Mouse (Mus musculus) liver, postnatal 0 days (tissue): ENCODE measurements at regions not wholly inside any gene's neighbourhood (a gene's known extent, or its start where the extent isn't known, plus 50 kb on each side); places are given as distances from the start of the nearest gene placed in this dataset.

Experiments
- ATAC-seq: fragments of 200-750 bp; cut with Nextera tagmentation; 2 replicates; pipeline ENCODE4 v1.8.0; 2017; ENCODE audit warnings: mild to moderate bottlenecking, moderate library complexity
- DNase-seq: peaks from one replicate; pipeline ENCODE4 v3.0.0-alpha.2; 2016
- H3K27ac ChIP-seq: fragments of 300-500 bp; sonication (generic); 2 replicates; pipeline ENCODE4 v1.5.1; 2014; ENCODE audit warnings: antibody characterized with exemption, moderate library complexity, mild to moderate bottlenecking, low read depth
- H3K27me3 ChIP-seq: fragments of 300-500 bp; sonication (generic); 2 replicates; pipeline ENCODE4 v1.6.1; 2014; ENCODE audit warnings: low read length, control low read depth, mixed read lengths; ENCODE audit not compliant: insufficient read depth
- H3K36me3 ChIP-seq: fragments of 300-500 bp; sonication (generic); replicated peaks from 2 replicates; pipeline ENCODE4 v1.6.1; 2014; ENCODE audit warnings: mild to moderate bottlenecking, control low read depth, low read length, moderate library complexity, mixed read lengths; ENCODE audit not compliant: insufficient read depth
- H3K4me1 ChIP-seq: fragments of 300-500 bp; sonication (generic); 2 replicates; pipeline ENCODE4 v1.6.1; 2014; ENCODE audit warnings: antibody characterized with exemption, mild to moderate bottlenecking, control low read depth; ENCODE audit not compliant: insufficient read depth
- H3K4me2 ChIP-seq: fragments of 300-500 bp; sonication (generic); 2 replicates; pipeline ENCODE4 v1.6.1; 2014; ENCODE audit warnings: low read depth, mild to moderate bottlenecking, low read length, moderate library complexity, mixed read lengths
- H3K4me3 ChIP-seq: fragments of 300-500 bp; sonication (generic); 2 replicates; pipeline ENCODE4 v1.5.1; 2014; ENCODE audit warnings: low read depth, low read length
- H3K9ac ChIP-seq: fragments of 300-500 bp; sonication (generic); replicated peaks from 2 replicates; pipeline ENCODE4 v1.6.1; 2014; ENCODE audit warnings: mild to moderate bottlenecking, moderate library complexity
- H3K9me3 ChIP-seq: fragments of 300-500 bp; sonication (generic); 2 replicates; pipeline ENCODE4 v1.6.1; 2016; ENCODE audit warnings: mild to moderate bottlenecking, control low read depth, low read length, mixed read lengths
- CTCF ChIP-seq: sonication (generic); IDR thresholded peaks from 2 replicates; pipeline ENCODE4 v1.5.1; 2016; ENCODE audit warnings: antibody characterized with exemption, low read depth
- EP300 ChIP-seq: IDR thresholded peaks from 2 replicates; pipeline ENCODE4 v1.6.1; 2016; ENCODE audit warnings: antibody characterized with exemption, low read depth, mild to moderate bottlenecking
- WGBS: fragments of 180-500 bp; shearing (Covaris S2); extraction: QIAGEN DNeasy Blood & Tissue Kit; methylation state at CpG from one replicate; pipeline ENCODE4 v1.1.7; 2014; ENCODE audit not compliant: insufficient replicate concordance; 5-methylcytosine and 5-hydroxymethylcytosine counted together

DNA sequence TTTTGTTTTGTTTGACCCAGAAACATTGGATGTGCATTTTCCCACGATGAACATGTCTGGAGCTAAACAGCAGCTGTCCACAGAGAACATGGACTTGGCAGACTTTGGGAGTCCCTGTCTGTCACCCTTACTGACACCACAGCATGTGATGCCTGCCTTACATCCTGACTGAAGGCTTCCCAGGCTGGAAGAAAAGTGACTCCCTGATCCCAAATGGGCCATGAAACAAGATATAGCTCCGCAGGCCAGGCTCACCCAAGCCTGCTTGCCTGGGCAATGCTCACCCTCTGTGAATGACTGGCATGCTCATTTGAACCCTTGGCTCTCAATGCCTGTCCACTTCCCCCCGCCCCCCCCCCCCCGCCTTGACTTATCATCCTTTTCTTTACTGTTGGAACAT lies 57.1 kb upstream of the Sfrp2 start:
- WGBS = 56% methylated on average over 4 of the region's 4 CpGs
- DNase-seq (no peak), ATAC-seq (no peak)
- no peak overlapping the region for H3K4me3 ChIP-seq
- no peaks in the 10 kb centered on the region for H3K4me1 ChIP-seq
- no peaks in the 10 kb centered on the region for H3K9me3 ChIP-seq
- H3K9ac ChIP-seq = no peak overlapping the region
- TF ChIP-seq EP300 (no peak), CTCF (no peak)
- H3K27me3 ChIP-seq = no peaks in the 10 kb centered on the region
- H3K27ac ChIP-seq = no peak overlapping the region
- H3K4me2 ChIP-seq = no peak overlapping the region
- H3K36me3 ChIP-seq = no peaks in the 10 kb centered on the region

GRCm38 (mm10) chr3:83709531-83709930 lies 56.6 kb upstream of the Sfrp2 start:
- no peak for DNase-seq
- WGBS = 21% methylated on average over 1 of the region's 1 CpGs
- H3K4me1 ChIP-seq = no peaks in the 10 kb centered on the region
- H3K36me3 ChIP-seq = no peaks in the 10 kb centered on the region
- H3K27ac ChIP-seq = no peak overlapping the region
- TF ChIP-seq CTCF (no peak), EP300 (no peak)
- H3K27me3 ChIP-seq = no peaks in the 10 kb centered on the region
- no peak for ATAC-seq
- no peak overlapping the region for H3K4me2 ChIP-seq
- H3K4me3 ChIP-seq = no peak overlapping the region
- no peaks in the 10 kb centered on the region for H3K9me3 ChIP-seq
- no peak overlapping the region for H3K9ac ChIP-seq

DNA sequence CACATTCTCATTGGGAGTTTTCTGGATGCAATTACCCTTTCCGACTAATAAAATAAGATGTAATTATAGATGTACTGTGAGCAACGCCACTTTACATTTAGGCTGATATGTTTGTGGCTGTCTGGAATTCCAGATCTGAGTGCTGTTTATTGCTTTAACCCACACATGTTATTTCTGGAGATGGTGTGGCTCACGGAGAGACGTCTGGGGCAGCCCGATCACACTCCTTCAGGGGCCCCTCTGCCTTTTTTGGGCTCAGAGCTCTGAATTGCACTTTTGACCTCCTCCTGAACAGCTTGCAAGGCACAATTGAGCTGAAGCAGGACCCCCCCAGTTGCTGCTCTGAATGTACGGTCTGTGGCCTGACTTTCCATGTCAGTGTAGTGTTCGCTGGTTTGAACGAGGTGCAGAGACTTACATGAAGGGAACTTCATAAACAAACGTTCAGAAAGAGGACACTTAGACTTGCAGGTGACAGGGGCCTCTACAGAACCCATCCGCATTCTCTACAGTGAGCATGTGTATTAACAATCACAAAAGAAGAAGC lies 55.1 kb upstream of the Sfrp2 start:
- WGBS = 62% methylated on average over 10 of the region's 10 CpGs
- Histone ChIP-seq H3K4me1 (no peaks in the 10 kb centered on the region), H3K27ac (no peak overlapping the region), H3K4me3 (no peak overlapping the region), H3K9ac (no peak overlapping the region), H3K9me3 (no peaks in the 10 kb centered on the region), H3K4me2 (no peak overlapping the region), H3K27me3 (no peaks in the 10 kb centered on the region), H3K36me3 (no peaks in the 10 kb centered on the region)
- no peak for TF ChIP-seq EP300
- no peak for TF ChIP-seq CTCF
- DNase-seq = no peak
- no peak for ATAC-seq

GRCm38 (mm10) chr3:83712355-83712754 lies 53.8 kb upstream of the Sfrp2 start:
- Histone ChIP-seq H3K36me3 (no peaks in the 10 kb centered on the region), H3K9me3 (no peaks in the 10 kb centered on the region), H3K27ac (no peak overlapping the region), H3K4me2 (no peak overlapping the region), H3K4me3 (no peak overlapping the region), H3K27me3 (no peaks in the 10 kb centered on the region), H3K9ac (no peak overlapping the region), H3K4me1 (no peaks in the 10 kb centered on the region)
- DNase-seq = no peak
- WGBS = 49% methylated on average over 2 of the region's 2 CpGs
- no peak for TF ChIP-seq EP300
- TF ChIP-seq CTCF = no peak
- ATAC-seq = no peak

DNA sequence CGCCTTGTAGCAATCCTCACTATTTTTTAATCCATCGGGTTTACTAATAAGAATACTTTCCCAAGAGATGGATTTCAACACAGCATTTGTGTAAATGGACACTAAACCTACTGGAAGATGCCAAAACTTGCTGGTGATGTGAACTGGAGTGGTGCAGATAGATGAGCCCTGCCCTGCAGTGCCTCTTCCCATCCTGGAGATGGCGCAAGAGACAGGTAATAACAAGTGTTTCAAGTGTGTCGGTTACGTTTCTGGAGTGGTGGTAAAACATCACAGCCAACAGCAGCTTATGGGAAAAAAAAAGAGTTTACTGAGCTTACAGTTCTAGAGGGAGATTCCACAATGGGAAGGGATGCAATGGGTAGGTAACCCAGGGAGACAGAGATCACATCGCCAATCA lies 51.5 kb upstream of the Sfrp2 start:
- 56% methylated on average over 6 of the region's 6 CpGs for WGBS
- no peaks in the 10 kb centered on the region for H3K4me1 ChIP-seq

More for the DNA sequence above, 51.5 kb upstream of the Sfrp2 start:
- no peak overlapping the region for H3K9ac ChIP-seq
- no peak for ATAC-seq
- DNase-seq = peak; percentile 19
- no peaks in the 10 kb centered on the region for H3K36me3 ChIP-seq
- no peaks in the 10 kb centered on the region for H3K27me3 ChIP-seq
- H3K27ac ChIP-seq = no peak overlapping the region
- no peak overlapping the region for H3K4me3 ChIP-seq
- no peaks in the 10 kb centered on the region for H3K9me3 ChIP-seq
- TF ChIP-seq EP300 (no peak), CTCF (peak; percentile 64)
- no peak overlapping the region for H3K4me2 ChIP-seq
